Mouse (Mus musculus) gastrocnemius, postnatal 14 days (tissue): ENCODE measurements at regions not wholly inside any gene's neighbourhood (a gene's known extent, or its start where the extent isn't known, plus 50 kb on each side); places are given as distances from the start of the nearest gene placed in this dataset.

ENCODE experiments used
- DNase-seq: peaks from one replicate; pipeline ENCODE4 v3.0.0; 2021; ENCODE audit warnings: mixed read lengths
- intact Hi-C: fragments of 180-260 bp; cut with DNase I; formaldehyde crosslinking; loops from one replicate; pipeline ENCODE4 v1.15.1; 2025; ENCODE audit warnings: low total_unique reads

DNA sequence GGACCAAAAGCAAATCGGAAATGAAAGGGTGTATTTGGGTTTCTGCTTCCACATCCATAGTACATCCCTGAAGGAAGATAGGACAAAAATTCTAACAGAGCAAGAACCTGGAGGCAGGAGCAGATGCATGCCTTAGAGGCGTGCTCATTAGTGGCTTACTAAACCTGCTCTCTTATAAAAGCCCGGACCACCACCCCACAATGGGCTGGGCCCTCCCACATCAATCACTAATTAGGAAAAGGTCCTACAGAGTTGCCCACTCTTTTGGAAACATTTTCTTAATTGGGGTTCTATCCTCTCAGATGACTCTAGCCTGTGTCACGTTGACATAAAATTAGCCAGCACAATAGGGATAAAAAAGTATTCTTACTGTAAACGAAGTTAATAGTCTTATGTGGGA, 79.6 kb upstream of the Ptprt start:
- intact Hi-C loops = no loop called here
- no peak for DNase-seq

DNA sequence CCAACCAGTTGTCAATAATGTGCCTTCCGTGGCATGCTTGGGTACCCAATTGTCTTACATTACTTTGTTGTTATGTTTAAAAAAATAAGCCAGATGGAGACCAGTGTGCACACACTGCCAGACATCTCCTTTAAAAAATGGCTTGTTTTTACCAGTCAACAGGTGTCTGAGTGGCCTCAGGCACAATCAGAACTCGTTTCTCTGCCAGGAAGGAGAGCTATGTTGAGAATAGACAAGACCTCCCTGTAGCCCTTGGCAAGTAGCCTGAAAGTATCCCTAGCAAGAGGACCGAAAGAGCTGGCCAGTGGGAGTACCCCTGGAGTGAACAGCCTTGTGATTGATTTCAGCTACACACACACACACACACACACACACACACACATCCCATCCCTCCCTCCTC, 74.8 kb upstream of the Ptprt start:
- intact Hi-C loops = no loop called here
- DNase-seq = no peak

DNA sequence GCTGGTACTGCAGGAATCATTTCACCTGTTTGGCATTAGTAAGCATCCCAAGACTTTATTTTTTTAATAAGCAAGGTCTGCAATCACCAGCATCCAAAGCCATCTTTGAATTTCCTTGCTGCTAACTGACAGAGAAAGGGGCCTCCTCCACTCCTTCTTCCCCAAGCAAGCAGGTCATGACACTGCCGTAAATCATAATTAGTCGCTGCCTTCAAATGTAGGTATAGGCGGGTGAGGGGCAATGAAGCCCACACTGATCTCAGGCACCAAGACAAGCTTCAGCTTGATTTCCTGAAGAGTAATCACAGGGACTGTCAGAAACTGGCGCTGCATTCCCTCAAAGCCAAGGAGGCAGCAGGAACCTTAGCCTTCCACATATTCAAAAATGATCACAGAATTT, 73.3 kb upstream of the Ptprt start:
- intact Hi-C loops = no loop called here
- no peak for DNase-seq

DNA sequence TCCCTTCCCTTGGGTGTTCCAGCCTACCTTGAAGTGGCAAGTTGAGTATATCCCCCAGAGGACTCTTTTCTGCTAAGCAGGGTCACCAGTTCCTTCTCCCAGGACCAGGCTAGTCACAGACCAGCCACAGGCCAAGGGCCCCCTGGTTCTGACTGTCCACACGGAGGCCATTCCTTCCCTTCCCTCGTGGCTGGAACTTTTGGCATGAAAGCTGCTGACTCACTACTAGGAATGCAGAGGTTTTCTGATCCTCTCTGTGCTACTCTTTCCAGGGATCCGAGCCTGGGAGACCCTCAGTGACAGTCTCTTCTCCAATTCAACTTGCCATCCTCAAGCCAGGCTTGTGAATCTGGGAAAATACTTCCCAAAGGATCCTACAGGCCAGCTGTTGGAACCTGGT, 59.1 kb upstream of the Ptprt start:
- no peak for DNase-seq
- intact Hi-C loops = no loop called here

DNA sequence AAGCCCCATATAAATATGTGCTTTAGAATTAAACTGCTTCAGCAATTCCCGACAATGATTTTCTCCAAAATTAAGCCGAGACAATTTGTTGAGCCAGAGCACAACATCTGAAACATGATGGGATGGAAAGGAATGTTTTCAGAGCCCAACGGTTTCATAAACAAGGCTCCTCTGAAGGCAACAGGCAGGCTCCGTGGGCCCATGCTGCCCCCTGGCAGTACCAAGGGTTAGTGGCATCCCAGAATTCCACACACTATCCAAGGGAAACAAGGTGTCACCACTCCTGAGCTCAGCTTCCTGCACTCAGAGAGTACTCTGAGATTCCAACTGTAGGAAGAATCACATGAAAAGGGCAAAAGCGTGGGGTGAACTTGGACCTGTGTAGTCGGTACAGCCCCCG, 57.5 kb upstream of the Ptprt start:
- intact Hi-C loops = no loop called here
- no peak for DNase-seq

DNA sequence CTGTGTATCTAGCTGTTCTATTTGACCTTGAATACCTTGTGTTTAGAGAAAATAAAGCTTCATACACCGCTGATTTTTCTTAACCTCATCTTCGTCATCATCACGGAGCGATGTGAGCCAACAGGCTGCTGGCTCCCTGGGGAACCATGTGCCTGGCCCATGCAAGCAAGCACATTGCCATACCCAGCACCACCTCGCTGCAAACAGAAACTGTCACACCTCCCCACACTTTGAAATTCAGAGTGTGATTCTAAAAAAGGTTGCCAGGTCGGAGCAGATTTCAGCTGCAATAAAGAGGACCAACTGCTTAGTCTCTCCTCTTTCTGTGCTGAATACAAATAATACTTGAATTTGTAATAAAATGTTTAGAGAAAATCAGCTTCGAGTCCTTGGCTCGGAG, 54.0 kb upstream of the Ptprt start:
- intact Hi-C loops = no loop called here
- DNase-seq = no peak

DNA sequence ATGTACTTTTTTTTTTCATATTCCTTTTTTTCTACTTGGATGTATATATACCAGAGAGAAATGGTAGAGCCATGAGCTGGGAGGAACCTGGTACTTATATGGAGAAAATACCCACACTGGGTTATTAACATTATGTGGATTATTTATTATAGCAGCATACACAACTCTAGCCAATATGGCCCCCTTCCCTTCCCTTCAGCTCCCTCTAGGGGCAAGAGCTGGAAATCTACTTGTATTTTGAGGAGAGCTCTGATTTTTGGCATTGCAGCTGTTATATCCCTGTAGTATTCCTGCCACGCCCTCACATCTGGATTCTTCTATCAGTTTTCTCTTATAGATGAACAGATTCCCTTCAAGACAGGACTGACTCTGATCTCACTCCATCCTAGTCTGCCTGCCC, 52.0 kb upstream of the Ptprt start:
- DNase-seq = no peak
- intact Hi-C loops = no loop called here

DNA sequence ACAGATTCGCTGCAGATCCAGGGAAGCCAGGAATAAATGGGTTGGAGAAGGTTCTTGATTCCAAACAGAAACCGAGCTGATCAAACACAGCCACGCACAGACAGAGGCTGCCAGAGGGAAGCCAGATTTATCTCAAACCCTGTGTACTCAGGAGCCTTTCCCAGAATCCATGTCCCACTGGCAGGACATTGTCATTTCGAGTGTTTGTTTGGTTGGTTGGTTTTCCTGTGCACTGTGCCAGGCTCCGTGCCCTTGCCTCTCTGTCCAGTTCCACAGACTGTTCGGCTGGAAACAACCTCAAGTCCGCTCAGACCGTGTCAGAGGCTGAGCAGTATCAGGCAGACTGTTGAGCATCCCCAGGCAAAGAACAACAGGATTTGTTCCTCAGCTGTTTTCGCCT, 51.4 kb upstream of the Ptprt start:
- intact Hi-C loops = no loop called here
- no peak for DNase-seq
